Mouse (Mus musculus) heart, postnatal 10 days (tissue): ENCODE measurements at regions not wholly inside any gene's neighbourhood (a gene's known extent, or its start where the extent isn't known, plus 50 kb on each side); places are given as distances from the start of the nearest gene placed in this dataset.

Source experiments
- DNase-seq, 2 experiments: peaks; one replicate each; pipeline ENCODE4 v3.0.0; 2021
- intact Hi-C: fragments of 180-260 bp; cut with DNase I; formaldehyde crosslinking; loops from one replicate; pipeline ENCODE4 v1.15.1; 2025

- intact Hi-C loops = no loop called here
These were observed 1119.2 kb upstream of the Adgrl2 start for GRCm38 (mm10) chr3:150109561-150109960.

GRCm38 (mm10) chr3:150112231-150112630, 1121.9 kb upstream of the Adgrl2 start:
- intact Hi-C loops = no loop called here
- no peak for DNase-seq

More at GRCm38 (mm10) chr3:150109561-150109960, 1119.2 kb upstream of the Adgrl2 start:
- no peak for DNase-seq

- DNase-seq = no peak
- intact Hi-C loops = no loop called here
These were observed 1129.5 kb upstream of the Adgrl2 start for GRCm38 (mm10) chr3:150119866-150120265.

GRCm38 (mm10) chr3:150146635-150147034, 1156.3 kb upstream of the Adgrl2 start:
- intact Hi-C loops = no loop called here
- no peak for DNase-seq

- DNase-seq = no peak
- intact Hi-C loops = no loop called here
These were observed 1160.9 kb upstream of the Adgrl2 start for GRCm38 (mm10) chr3:150151152-150151822.

GRCm38 (mm10) chr3:150151823-150152158, 1161.4 kb upstream of the Adgrl2 start:
- intact Hi-C loops = no loop called here
- no peak for DNase-seq

- intact Hi-C loops = no loop called here
- DNase-seq = no peak
These were observed 1162.5 kb upstream of the Adgrl2 start for GRCm38 (mm10) chr3:150152893-150153292.

GRCm38 (mm10) chr3:150185807-150186206, 1195.5 kb upstream of the Adgrl2 start:
- intact Hi-C loops = no loop called here
- DNase-seq = no peak

- intact Hi-C loops = no loop called here
- no peak for DNase-seq
These were observed 1202.8 kb upstream of the Adgrl2 start for GRCm38 (mm10) chr3:150193132-150193531.

GRCm38 (mm10) chr3:150198492-150198891, 1208.1 kb upstream of the Adgrl2 start:
- no peak for DNase-seq
- intact Hi-C loops = no loop called here

GRCm38 (mm10) chr3:150205902-150206301, 1215.5 kb upstream of the Adgrl2 start:
- intact Hi-C loops = no loop called here
- DNase-seq = no peak

GRCm38 (mm10) chr3:150233279-150233678, 1204.4 kb upstream of the Adgrl4 start:
- intact Hi-C loops = no loop called here
- DNase-seq = no peak

- no peak for DNase-seq
- intact Hi-C loops = no loop called here
These were observed 1200.6 kb upstream of the Adgrl4 start for GRCm38 (mm10) chr3:150236946-150237600.

- intact Hi-C loops = no loop called here
- no peak for DNase-seq
These were observed 1162.6 kb upstream of the Adgrl4 start for GRCm38 (mm10) chr3:150275038-150275437.

- intact Hi-C loops = no loop called here
- no peak for DNase-seq
These were observed 1141.5 kb upstream of the Adgrl4 start for GRCm38 (mm10) chr3:150296057-150296710.

- DNase-seq = no peak
- intact Hi-C loops = no loop called here
These were observed 1108.9 kb upstream of the Adgrl4 start for GRCm38 (mm10) chr3:150328811-150329210.

GRCm38 (mm10) chr3:150352139-150352725, 1085.5 kb upstream of the Adgrl4 start:
- intact Hi-C loops = no loop called here
- DNase-seq = no peak

GRCm38 (mm10) chr3:150365766-150366165, 1071.9 kb upstream of the Adgrl4 start:
- no peak for DNase-seq
- intact Hi-C loops = no loop called here

GRCm38 (mm10) chr3:150384996-150385627, 1052.6 kb upstream of the Adgrl4 start:
- peak; percentile 57 to 66 for DNase-seq
- intact Hi-C loops = loop anchor here (1.0 to 10.0 kb wide), 2 partner anchors 840 to 1181 kb away; no protein-coding TSS in a partner anchor

GRCm38 (mm10) chr3:150401694-150402301, 1035.9 kb upstream of the Adgrl4 start:
- intact Hi-C loops = no loop called here
- no peak for DNase-seq

- intact Hi-C loops = no loop called here
- DNase-seq = no peak
These were observed 1031.6 kb upstream of the Adgrl4 start for GRCm38 (mm10) chr3:150406086-150406485.
